Mouse (Mus musculus) forebrain, embryonic 15.5 days (tissue): ENCODE measurements around the gene Gm28308. TPM values are rescaled to one million over a fixed set of nuclear protein-coding genes. Genes with fewer than 3 reads are reported as not detected.

ENCODE experiments used
- ATAC-seq: fragments of 200-750 bp; cut with Nextera tagmentation; replicated peaks from 2 replicates; pipeline ENCODE4 v1.8.0; 2017; ENCODE audit warnings: mild to moderate bottlenecking, moderate TSS enrichment, moderate library complexity
- H3K27ac ChIP-seq: fragments of 300-500 bp; sonication (generic); replicated peaks from 2 replicates; pipeline ENCODE4 v1.5.1; 2015; ENCODE audit warnings: mild to moderate bottlenecking, inconsistent platforms
- H3K27me3 ChIP-seq: fragments of 300-500 bp; sonication (generic); 2 replicates; pipeline ENCODE4 v1.6.1; 2015; ENCODE audit warnings: inconsistent platforms
- H3K36me3 ChIP-seq: fragments of 300-500 bp; sonication (generic); 2 replicates; pipeline ENCODE4 v1.6.1; 2015; ENCODE audit warnings: mild to moderate bottlenecking, inconsistent platforms
- H3K4me1 ChIP-seq: fragments of 300-500 bp; sonication (generic); 2 replicates; pipeline ENCODE4 v1.6.1; 2015; ENCODE audit warnings: inconsistent platforms
- H3K4me2 ChIP-seq: fragments of 300-500 bp; sonication (generic); replicated peaks from 2 replicates; pipeline ENCODE4 v1.6.1; 2015; ENCODE audit warnings: mild to moderate bottlenecking, inconsistent platforms
- H3K4me3 ChIP-seq: fragments of 300-500 bp; sonication (generic); 2 replicates; pipeline ENCODE4 v1.5.1; 2015; ENCODE audit warnings: mild to moderate bottlenecking, inconsistent platforms
- H3K9ac ChIP-seq: fragments of 300-500 bp; sonication (generic); replicated peaks from 2 replicates; pipeline ENCODE4 v1.6.1; 2015; ENCODE audit warnings: mild to moderate bottlenecking, inconsistent platforms
- H3K9me3 ChIP-seq: fragments of 300-500 bp; sonication (generic); 2 replicates; pipeline ENCODE4 v1.6.1; 2016; ENCODE audit warnings: inconsistent platforms
- WGBS: fragments of 180-500 bp; shearing (Covaris S2); methylation state at CpG from one replicate; pipeline ENCODE4 v1.1.7; 2015; ENCODE audit warnings: mixed read lengths; 5-methylcytosine and 5-hydroxymethylcytosine counted together
- polyA plus RNA-seq: library from polyadenylated mRNA; unstranded; fragments of >200 nt; fragmentation: Nextera tagmentation; extraction: Ambion mirVana; gene quantifications from 2 replicates; pipeline ENCODE4 v1.2.1, GENCODE M21; 2015

Gm28308 gene
- polyA plus RNA-seq, 1 experiment from 2014 or later, result not detected

GRCm38 (mm10) chr6:52189909-52190308, 23.2 kb downstream of the Gm28308 start:
- Histone ChIP-seq H3K4me3 (no peak overlapping the region), H3K27me3 (peaks cover 99% of the 10 kb centered on the region), H3K36me3 (no peaks in the 10 kb centered on the region), H3K4me1 (peaks cover 14% of the 10 kb centered on the region), H3K9ac (no peak overlapping the region), H3K9me3 (no peaks in the 10 kb centered on the region), H3K27ac (no peak overlapping the region), H3K4me2 (no peak overlapping the region)
- WGBS, result 4% methylated on average over 8 of the region's 8 CpGs
- ATAC-seq, result no peak

- WGBS, result 8% methylated on average over 5 of the region's 5 CpGs
- Histone ChIP-seq H3K9ac (no peak overlapping the region), H3K9me3 (no peaks in the 10 kb centered on the region), H3K36me3 (no peaks in the 10 kb centered on the region), H3K4me2 (no peak overlapping the region), H3K4me1 (peaks cover 14% of the 10 kb centered on the region), H3K27ac (no peak overlapping the region), H3K4me3 (no peak overlapping the region), H3K27me3 (peaks cover 99% of the 10 kb centered on the region)
- no peak for ATAC-seq
These were observed 24.0 kb downstream of the Gm28308 start for GRCm38 (mm10) chr6:52189172-52189591.

- H3K9me3 ChIP-seq, result no peaks in the 10 kb centered on the region
- H3K27ac ChIP-seq, result no peak overlapping the region
- H3K4me3 ChIP-seq, result no peak overlapping the region
- WGBS, result 3% methylated on average over 1 of the region's 1 CpGs
- H3K4me2 ChIP-seq, result no peak overlapping the region
- H3K9ac ChIP-seq, result no peak overlapping the region
- ATAC-seq, result no peak
- H3K27me3 ChIP-seq, result peaks cover 100% of the 10 kb centered on the region
- peaks cover 6% of the 10 kb centered on the region for H3K4me1 ChIP-seq
- H3K36me3 ChIP-seq, result no peaks in the 10 kb centered on the region
These were observed 26.6 kb downstream of the Gm28308 start for GRCm38 (mm10) chr6:52186500-52186899.

GRCm38 (mm10) chr6:52185834-52186233, 27.3 kb downstream of the Gm28308 start:
- no peak for ATAC-seq
- Histone ChIP-seq H3K4me2 (no peak overlapping the region), H3K9ac (no peak overlapping the region), H3K27me3 (peaks cover 100% of the 10 kb centered on the region), H3K4me3 (no peak overlapping the region), H3K4me1 (no peaks in the 10 kb centered on the region), H3K36me3 (no peaks in the 10 kb centered on the region), H3K27ac (no peak overlapping the region), H3K9me3 (no peaks in the 10 kb centered on the region)
- WGBS, result 12% methylated on average over 3 of the region's 3 CpGs

- H3K27ac ChIP-seq, result no peak overlapping the region
- no peak overlapping the region for H3K9ac ChIP-seq
- H3K36me3 ChIP-seq, result no peaks in the 10 kb centered on the region
- no peaks in the 10 kb centered on the region for H3K4me1 ChIP-seq
- H3K4me3 ChIP-seq, result no peak overlapping the region
- no peak for ATAC-seq
- peaks cover 100% of the 10 kb centered on the region for H3K27me3 ChIP-seq
- 1% methylated on average over 19 of the region's 19 CpGs for WGBS
- no peaks in the 10 kb centered on the region for H3K9me3 ChIP-seq
- H3K4me2 ChIP-seq, result no peak overlapping the region
These were observed 27.9 kb downstream of the Gm28308 start for GRCm38 (mm10) chr6:52185222-52185621.

GRCm38 (mm10) chr6:52184668-52185067, 28.5 kb downstream of the Gm28308 start:
- Histone ChIP-seq H3K4me2 (no peak overlapping the region), H3K4me3 (no peak overlapping the region), H3K36me3 (no peaks in the 10 kb centered on the region), H3K27me3 (peaks cover 100% of the 10 kb centered on the region), H3K9me3 (no peaks in the 10 kb centered on the region), H3K4me1 (no peaks in the 10 kb centered on the region), H3K27ac (no peak overlapping the region), H3K9ac (no peak overlapping the region)
- ATAC-seq, result no peak
- WGBS, result 2% methylated on average over 6 of the region's 6 CpGs

GRCm38 (mm10) chr6:52183311-52184080, 29.6 kb downstream of the Gm28308 start:
- H3K4me3 ChIP-seq, result no peak overlapping the region
- no peak overlapping the region for H3K27ac ChIP-seq
- H3K4me1 ChIP-seq, result no peaks in the 10 kb centered on the region
- H3K4me2 ChIP-seq, result no peak overlapping the region
- no peak overlapping the region for H3K9ac ChIP-seq
- no peaks in the 10 kb centered on the region for H3K9me3 ChIP-seq
- 10% methylated on average over 10 of the region's 10 CpGs for WGBS
- no peaks in the 10 kb centered on the region for H3K36me3 ChIP-seq
- ATAC-seq, result no peak
- H3K27me3 ChIP-seq, result peaks cover 100% of the 10 kb centered on the region

GRCm38 (mm10) chr6:52182793-52183192, 30.3 kb downstream of the Gm28308 start:
- no peak overlapping the region for H3K4me3 ChIP-seq
- no peak for ATAC-seq
- peaks cover 100% of the 10 kb centered on the region for H3K27me3 ChIP-seq
- WGBS, result 7% methylated on average over 1 of the region's 1 CpGs
- H3K4me2 ChIP-seq, result no peak overlapping the region
- no peaks in the 10 kb centered on the region for H3K4me1 ChIP-seq
- H3K27ac ChIP-seq, result no peak overlapping the region
- H3K36me3 ChIP-seq, result no peaks in the 10 kb centered on the region
- no peaks in the 10 kb centered on the region for H3K9me3 ChIP-seq
- no peak overlapping the region for H3K9ac ChIP-seq

GRCm38 (mm10) chr6:52182030-52182429, 31.1 kb downstream of the Gm28308 start:
- H3K9me3 ChIP-seq, result no peaks in the 10 kb centered on the region
- H3K4me1 ChIP-seq, result no peaks in the 10 kb centered on the region
- no peak for ATAC-seq
- no peak overlapping the region for H3K4me3 ChIP-seq
- H3K4me2 ChIP-seq, result no peak overlapping the region
- WGBS, result 13% methylated on average over 2 of the region's 2 CpGs
- H3K27me3 ChIP-seq, result peaks cover 100% of the 10 kb centered on the region
- H3K27ac ChIP-seq, result no peak overlapping the region
- H3K9ac ChIP-seq, result no peak overlapping the region
- H3K36me3 ChIP-seq, result no peaks in the 10 kb centered on the region

- Histone ChIP-seq H3K4me3 (no peak overlapping the region), H3K27ac (no peak overlapping the region), H3K9me3 (no peaks in the 10 kb centered on the region), H3K27me3 (peaks cover 100% of the 10 kb centered on the region), H3K4me1 (no peaks in the 10 kb centered on the region), H3K4me2 (no peak overlapping the region), H3K36me3 (no peaks in the 10 kb centered on the region), H3K9ac (no peak overlapping the region)
- WGBS, result 8% methylated on average over 3 of the region's 3 CpGs
- ATAC-seq, result no peak
These were observed 32.4 kb downstream of the Gm28308 start for GRCm38 (mm10) chr6:52180726-52181125.

GRCm38 (mm10) chr6:52180213-52180710, 32.9 kb downstream of the Gm28308 start:
- no peak overlapping the region for H3K4me3 ChIP-seq
- H3K36me3 ChIP-seq, result no peaks in the 10 kb centered on the region
- H3K9me3 ChIP-seq, result no peaks in the 10 kb centered on the region
- no peak overlapping the region for H3K27ac ChIP-seq
- WGBS, result under 1% methylated on average over 11 of the region's 11 CpGs
- ATAC-seq, result no peak
- peaks cover 99% of the 10 kb centered on the region for H3K27me3 ChIP-seq
- H3K9ac ChIP-seq, result no peak overlapping the region
- no peaks in the 10 kb centered on the region for H3K4me1 ChIP-seq
- no peak overlapping the region for H3K4me2 ChIP-seq

GRCm38 (mm10) chr6:52179690-52180089, 33.4 kb downstream of the Gm28308 start:
- Histone ChIP-seq H3K9me3 (no peaks in the 10 kb centered on the region), H3K36me3 (no peaks in the 10 kb centered on the region), H3K27ac (no peak overlapping the region), H3K27me3 (peaks cover 99% of the 10 kb centered on the region), H3K9ac (no peak overlapping the region), H3K4me3 (no peak overlapping the region), H3K4me1 (no peaks in the 10 kb centered on the region), H3K4me2 (no peak overlapping the region)
- 2% methylated on average over 10 of the region's 10 CpGs for WGBS
- no peak for ATAC-seq
